Mouse (Mus musculus) ES-E14 (cell line): ENCODE data around the gene Fosb. TPM values are rescaled to one million over a fixed set of nuclear protein-coding genes. Genes with fewer than 3 reads are reported as not detected.

Experiments used
- DNase-seq: peaks from one replicate; pipeline ENCODE4 v3.0.0-alpha.2; 2013; ENCODE audit warnings: low read depth, low spot score
- H3K27ac ChIP-seq: 2 replicates; pipeline ENCODE4 v1.5.1; 2012; ENCODE audit warnings: low read depth, mild to moderate bottlenecking, low read length, moderate library complexity, mixed read lengths; ENCODE audit not compliant: poor library complexity, insufficient read depth, severe bottlenecking
- H3K36me3 ChIP-seq: 2 replicates; pipeline ENCODE4 v1.6.1; 2012; ENCODE audit warnings: mild to moderate bottlenecking, low read length, moderate library complexity, mixed read lengths; ENCODE audit not compliant: control insufficient read depth, poor library complexity, insufficient read depth, severe bottlenecking
- H3K4me1 ChIP-seq, 2 experiments: fragments of 150-350 bp in 1 of 2; sonication (generic) in 1 of 2; 2 replicates each; pipeline ENCODE4 v1.6.1; 2012; ENCODE audit warnings: low read length in 2 of 2, mild to moderate bottlenecking in 1 of 2, mixed read lengths in 1 of 2; ENCODE audit not compliant: control insufficient read depth in 2 of 2, insufficient read depth in 2 of 2, poor library complexity in 1 of 2
- H3K4me3 ChIP-seq, 2 experiments: fragments of 150-350 bp in 1 of 2; sonication (generic) in 1 of 2; 2 replicates each; pipeline ENCODE4 v1.5.1; 2012; ENCODE audit warnings: low read length in 2 of 2, low read depth in 1 of 2, mild to moderate bottlenecking in 1 of 2, mixed read lengths in 1 of 2; ENCODE audit not compliant: insufficient read depth in 1 of 2, poor library complexity in 1 of 2, severe bottlenecking in 1 of 2
- H3K9ac ChIP-seq: 2 replicates; pipeline ENCODE4 v1.6.1; 2012; ENCODE audit warnings: low read depth, mild to moderate bottlenecking, low read length, mixed read lengths; ENCODE audit not compliant: poor library complexity, insufficient read depth, severe bottlenecking
- H3K9me3 ChIP-seq: fragments of 150-350 bp; sonication (generic); 2 replicates; pipeline ENCODE4 v1.6.1; 2012; ENCODE audit warnings: low read depth, mild to moderate bottlenecking, low read length; ENCODE audit not compliant: control insufficient read depth, insufficient read depth
- CHD2 ChIP-seq: IDR thresholded peaks from 2 replicates; pipeline ENCODE4 v1.6.1; 2014; ENCODE audit warnings: mild to moderate bottlenecking, low read depth, low read length, inconsistent platforms
- HCFC1 ChIP-seq: IDR thresholded peaks from 2 replicates; pipeline ENCODE4 v1.6.1; 2012; ENCODE audit warnings: low read length, inconsistent platforms, borderline replicate concordance; ENCODE audit not compliant: insufficient read depth
- MAFK ChIP-seq: IDR thresholded peaks from 2 replicates; pipeline ENCODE4 v1.6.1; 2014; ENCODE audit warnings: mild to moderate bottlenecking, low read depth, low read length, inconsistent platforms; ENCODE audit not compliant: insufficient read depth
- ZC3H11A ChIP-seq: IDR thresholded peaks from 2 replicates; pipeline ENCODE4 v1.6.1; 2012; ENCODE audit warnings: low read depth, mild to moderate bottlenecking, inconsistent platforms, low read length, borderline replicate concordance
- ZNF384 ChIP-seq: IDR thresholded peaks from 2 replicates; pipeline ENCODE4 v1.6.1; 2012; ENCODE audit warnings: low read depth, low read length, inconsistent platforms
- in situ Hi-C, 2 experiments: fragments of 600-800 bp; cut with MboI; formaldehyde crosslinking; loops; one replicate each; pipeline ENCODE4 v1.15.1; 2025; ENCODE audit warnings: low sequenced_read_pairs in 2 of 2, inconsistent platforms in 1 of 2; ENCODE audit not compliant: unreplicated experiment in 2 of 2
- total RNA-seq: library from RNA; depleted of rRNA; stranded (reverse); fragments of 300-350 nt; gene quantifications from 2 replicates; pipeline ENCODE4 v1.2.3, GENCODE M21; 2012

The Fosb gene
- total RNA-seq, 1 experiment = 5.8 TPM

DNA sequence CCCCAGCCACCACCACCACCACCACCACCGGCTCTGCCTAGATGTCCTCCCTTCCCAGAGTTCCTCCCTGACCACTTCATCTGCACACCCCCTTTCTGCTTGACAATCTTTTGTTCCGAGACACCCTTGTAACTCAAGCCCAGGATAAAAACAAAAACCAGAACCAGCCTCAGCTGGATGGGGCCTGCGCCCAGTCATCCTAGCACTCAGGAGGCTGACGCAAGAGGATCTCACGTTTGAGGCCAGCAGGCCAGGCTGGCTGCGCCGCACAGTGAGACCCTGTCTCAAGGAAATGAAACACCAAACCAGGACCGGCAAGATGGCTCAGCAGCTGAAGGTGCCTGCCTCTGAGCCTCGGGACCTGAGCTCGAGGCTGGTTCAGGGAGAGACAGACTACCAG is 42.8 kb downstream of the Fosb start:
- Histone ChIP-seq H3K4me3 (peak overlapping the region in 1 of 2 experiments; percentile 9; a peak in 1 of 4 replicates), H3K36me3 (peaks cover 40% of the 10 kb centered on the region), H3K4me1 (peaks cover 9 to 34% of the 10 kb centered on the region in 2 experiments), H3K9ac (no peak overlapping the region), H3K27ac (peak overlapping the region; percentile 0; the same call in 1 of the 2 replicates), H3K9me3 (no peaks in the 10 kb centered on the region)
- no peak for DNase-seq
- TF ChIP-seq ZNF384 (no peak), CHD2 (no peak), ZC3H11A (no peak), MAFK (no peak), HCFC1 (no peak)
- in situ Hi-C loops = no loop called here

DNA sequence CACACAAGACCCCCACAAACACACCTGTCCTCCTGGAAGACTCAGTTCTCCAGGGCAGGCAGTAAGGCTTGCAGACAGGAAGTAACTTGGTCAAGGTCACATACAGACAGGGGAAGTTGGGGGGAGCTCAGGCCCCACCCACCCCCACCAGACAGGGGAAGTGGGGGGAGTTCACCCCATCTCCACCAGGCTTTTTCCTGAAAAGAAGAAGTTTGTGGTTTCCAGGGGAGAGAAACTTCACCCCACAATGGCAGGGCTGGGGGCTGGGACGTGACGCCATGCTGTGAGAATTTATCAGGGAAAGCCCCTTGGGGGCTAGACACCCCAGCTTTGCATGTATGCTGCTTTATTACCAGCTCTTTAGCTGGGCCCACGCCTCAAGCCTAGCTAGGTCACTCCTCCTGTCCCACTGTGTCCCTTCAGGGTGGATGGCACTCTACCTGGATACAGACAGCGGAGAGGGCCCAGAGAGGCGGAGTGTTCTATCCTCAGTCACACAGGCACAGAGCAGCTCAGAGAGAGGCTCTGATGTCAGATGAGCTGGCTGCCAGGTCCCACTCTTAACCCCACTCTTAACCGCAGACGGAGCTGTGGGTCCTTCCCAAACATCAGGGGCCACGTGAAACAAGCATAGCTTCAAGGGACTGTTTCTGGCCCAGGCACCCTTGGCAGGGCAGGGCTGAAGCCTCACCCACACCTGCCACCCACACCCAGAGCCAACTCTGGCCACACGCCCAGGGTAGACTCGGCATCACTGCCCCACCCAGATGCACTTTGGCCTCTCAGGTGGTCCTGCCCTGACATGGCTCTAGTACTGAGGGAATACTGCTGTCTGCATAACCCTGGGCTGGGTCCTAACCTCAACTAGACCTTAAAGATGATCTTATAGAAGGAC is 43.7 kb downstream of the Fosb start:
- peak overlapping the region; percentile 0 for H3K27ac ChIP-seq
- TF ChIP-seq CHD2 (no peak), HCFC1 (no peak), MAFK (no peak), ZNF384 (no peak), ZC3H11A (no peak)
- no peak for DNase-seq
- peaks cover 9 to 34% of the 10 kb centered on the region in 2 experiments for H3K4me1 ChIP-seq
- H3K36me3 ChIP-seq = peaks cover 46% of the 10 kb centered on the region
- H3K9me3 ChIP-seq = no peaks in the 10 kb centered on the region
- no peak overlapping the region for H3K4me3 ChIP-seq
- peak overlapping the region; percentile 39 for H3K9ac ChIP-seq
- in situ Hi-C loops = no loop called here

DNA sequence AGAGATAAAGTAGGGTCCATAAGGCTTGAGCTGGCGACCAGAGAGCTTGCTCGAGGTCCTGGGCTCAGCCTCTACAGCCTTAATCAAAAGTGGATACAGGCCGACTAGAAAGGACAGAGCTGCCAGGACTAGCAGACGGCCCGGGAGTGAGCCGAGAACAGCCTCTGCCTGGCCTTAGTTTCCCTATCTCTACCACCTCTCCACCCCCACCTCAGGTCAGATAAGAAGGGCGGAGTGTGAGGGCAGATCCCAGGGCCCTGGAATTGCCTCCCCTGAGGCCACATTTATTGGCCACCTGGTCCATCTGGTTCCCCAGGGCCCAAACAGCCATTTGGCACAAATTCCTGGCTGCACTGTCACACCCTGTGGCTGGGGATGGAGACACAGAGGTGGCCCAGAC is 44.7 kb downstream of the Fosb start:
- no peak overlapping the region for H3K27ac ChIP-seq
- no peak overlapping the region for H3K4me3 ChIP-seq
- no peaks in the 10 kb centered on the region for H3K9me3 ChIP-seq
- in situ Hi-C loops = no loop called here
- H3K4me1 ChIP-seq = peaks cover 9 to 38% of the 10 kb centered on the region in 2 experiments
- H3K36me3 ChIP-seq = peaks cover 55% of the 10 kb centered on the region
- H3K9ac ChIP-seq = no peak overlapping the region
- TF ChIP-seq MAFK (no peak), ZNF384 (no peak), CHD2 (no peak), HCFC1 (no peak), ZC3H11A (no peak)
- DNase-seq = no peak

DNA sequence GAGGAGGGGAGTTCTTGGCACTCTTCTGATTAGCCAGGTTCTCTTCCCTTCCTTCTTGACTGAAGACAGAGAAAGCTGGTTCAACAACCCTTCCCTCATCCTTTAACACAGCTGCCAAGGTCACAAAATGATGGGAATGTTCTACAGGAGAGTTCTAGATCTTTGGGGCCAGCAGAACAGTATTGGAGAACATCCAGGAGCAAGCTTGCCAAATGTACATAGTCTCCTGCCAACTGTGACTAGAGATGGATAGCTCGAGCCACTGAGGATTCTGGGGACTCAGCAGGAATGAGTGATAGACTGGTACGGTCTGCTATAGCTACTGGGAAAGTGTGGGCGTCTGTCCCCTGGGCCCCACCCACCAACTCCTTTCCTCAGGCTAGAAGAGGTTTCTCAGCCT is 51.5 kb downstream of the Fosb start:
- no peak overlapping the region for H3K4me3 ChIP-seq
- no peak for TF ChIP-seq HCFC1
- no peak for TF ChIP-seq ZNF384
- no peak for TF ChIP-seq MAFK
- no peak for TF ChIP-seq ZC3H11A
- no peak for TF ChIP-seq CHD2
- H3K9ac ChIP-seq = no peak overlapping the region
- DNase-seq = no peak
- H3K36me3 ChIP-seq = peaks cover 44% of the 10 kb centered on the region
- in situ Hi-C loops = no loop called here
- H3K9me3 ChIP-seq = no peaks in the 10 kb centered on the region
- no peak overlapping the region for H3K27ac ChIP-seq
- peaks cover 0 to 18% of the 10 kb centered on the region in 2 experiments; a peak in 2 of 4 replicates for H3K4me1 ChIP-seq
